Mouse (Mus musculus) forebrain, embryonic 13.5 days (tissue): ENCODE data around the gene Arhgef28. TPM values are rescaled to one million over a fixed set of nuclear protein-coding genes. Genes with fewer than 3 reads are reported as not detected.

Experiments used
- ATAC-seq: fragments of 200-750 bp; cut with Nextera tagmentation; 2 replicates; pipeline ENCODE4 v1.8.0; 2017
- H3K27ac ChIP-seq: fragments of 300-500 bp; sonication (generic); 2 replicates; pipeline ENCODE4 v1.5.1; 2015; ENCODE audit warnings: inconsistent platforms, mild to moderate bottlenecking, moderate library complexity
- H3K27me3 ChIP-seq: fragments of 300-500 bp; sonication (generic); 2 replicates; pipeline ENCODE4 v1.6.1; 2015; ENCODE audit warnings: mild to moderate bottlenecking, inconsistent platforms
- H3K36me3 ChIP-seq: fragments of 300-500 bp; sonication (generic); 2 replicates; pipeline ENCODE4 v1.6.1; 2015; ENCODE audit warnings: mild to moderate bottlenecking, inconsistent platforms; ENCODE audit not compliant: poor library complexity, severe bottlenecking
- H3K4me1 ChIP-seq: fragments of 300-500 bp; sonication (generic); 2 replicates; pipeline ENCODE4 v1.6.1; 2015; ENCODE audit warnings: inconsistent platforms
- H3K4me2 ChIP-seq: fragments of 300-500 bp; sonication (generic); 2 replicates; pipeline ENCODE4 v1.6.1; 2015; ENCODE audit warnings: inconsistent platforms, mild to moderate bottlenecking, moderate library complexity
- H3K4me3 ChIP-seq: fragments of 300-500 bp; sonication (generic); 2 replicates; pipeline ENCODE4 v1.5.1; 2015; ENCODE audit warnings: mild to moderate bottlenecking, inconsistent platforms
- H3K9ac ChIP-seq: fragments of 300-500 bp; sonication (generic); 2 replicates; pipeline ENCODE4 v1.6.1; 2015; ENCODE audit warnings: mild to moderate bottlenecking, inconsistent platforms
- H3K9me3 ChIP-seq: fragments of 300-500 bp; sonication (generic); replicated peaks from 2 replicates; pipeline ENCODE4 v1.6.1; 2016; ENCODE audit warnings: inconsistent platforms
- WGBS: fragments of 180-500 bp; shearing (Covaris S2); methylation state at CpG from one replicate; pipeline ENCODE4 v1.1.7; 2015; 5-methylcytosine and 5-hydroxymethylcytosine counted together
- polyA plus RNA-seq: library from polyadenylated mRNA; unstranded; fragments of >200 nt; fragmentation: Nextera tagmentation; extraction: Ambion mirVana; gene quantifications from 2 replicates; pipeline ENCODE4 v1.2.1, GENCODE M21; 2015

Gene Arhgef28
- polyA plus RNA-seq, 1 experiment from 2014 or later: 7.0 TPM

GRCm38 (mm10) chr13:97941099-97941498, 265.1 kb downstream of the Arhgef28 start:
- ATAC-seq: no peak
- H3K9ac ChIP-seq: no peak overlapping the region
- H3K27me3 ChIP-seq: no peaks in the 10 kb centered on the region
- no peaks in the 10 kb centered on the region for H3K9me3 ChIP-seq
- H3K4me2 ChIP-seq: no peak overlapping the region
- WGBS: 81% methylated on average over 6 of the region's 6 CpGs
- H3K4me1 ChIP-seq: peaks cover 8% of the 10 kb centered on the region
- no peak overlapping the region for H3K27ac ChIP-seq
- no peak overlapping the region for H3K4me3 ChIP-seq
- no peaks in the 10 kb centered on the region for H3K36me3 ChIP-seq

GRCm38 (mm10) chr13:97939433-97940160, 266.6 kb downstream of the Arhgef28 start:
- H3K9ac ChIP-seq: no peak overlapping the region
- no peaks in the 10 kb centered on the region for H3K9me3 ChIP-seq
- peaks cover 8% of the 10 kb centered on the region for H3K4me1 ChIP-seq
- H3K4me2 ChIP-seq: no peak overlapping the region
- ATAC-seq: 0 out of 2 replicates have a peak, but pooled peaks have one; percentile 11
- WGBS: 66% methylated on average over 15 of the region's 15 CpGs
- H3K36me3 ChIP-seq: no peaks in the 10 kb centered on the region
- no peak overlapping the region for H3K27ac ChIP-seq
- H3K27me3 ChIP-seq: no peaks in the 10 kb centered on the region
- no peak overlapping the region for H3K4me3 ChIP-seq

GRCm38 (mm10) chr13:97938596-97939297, 267.5 kb downstream of the Arhgef28 start:
- ATAC-seq: peak; percentile 90
- 34% methylated on average over 18 of the region's 18 CpGs for WGBS
- H3K27ac ChIP-seq: no peak overlapping the region

GRCm38 (mm10) chr13:97937919-97938318, 268.3 kb downstream of the Arhgef28 start:
- 17% methylated on average over 7 of the region's 7 CpGs for WGBS
- 0 out of 2 replicates have a peak, but pooled peaks have one; percentile 25 for ATAC-seq

More at GRCm38 (mm10) chr13:97938596-97939297, 267.5 kb downstream of the Arhgef28 start:
- Histone ChIP-seq H3K9me3 (no peaks in the 10 kb centered on the region), H3K4me1 (peaks cover 8% of the 10 kb centered on the region), H3K9ac (no peak overlapping the region), H3K4me2 (0 out of 2 replicates have a peak overlapping the region, but pooled peaks have one; percentile 16), H3K4me3 (no peak overlapping the region), H3K36me3 (no peaks in the 10 kb centered on the region), H3K27me3 (no peaks in the 10 kb centered on the region)

DNA sequence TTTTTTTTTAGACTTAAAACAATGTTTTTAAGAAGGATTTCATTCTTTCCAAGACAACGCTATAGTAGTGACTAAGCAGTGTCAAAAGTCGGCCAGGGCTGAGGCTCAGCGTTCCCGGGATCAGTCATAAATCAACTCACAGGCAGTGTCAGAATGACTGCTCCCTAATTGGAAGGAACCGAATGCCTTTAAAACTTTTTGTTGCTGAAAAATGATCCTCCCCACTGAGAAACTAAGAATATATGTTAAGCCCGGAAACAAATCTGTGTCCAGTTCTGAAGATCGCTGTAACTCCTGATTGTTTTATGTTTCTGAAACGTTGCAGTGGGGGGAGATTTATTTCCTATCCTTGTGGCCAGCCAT, 278.1 kb downstream of the Arhgef28 start:
- Histone ChIP-seq H3K27me3 (no peaks in the 10 kb centered on the region), H3K4me2 (no peak overlapping the region), H3K36me3 (no peaks in the 10 kb centered on the region; the same call in 1 of the 2 replicates), H3K27ac (no peak overlapping the region), H3K9me3 (no peaks in the 10 kb centered on the region), H3K9ac (no peak overlapping the region), H3K4me1 (peaks cover 12% of the 10 kb centered on the region), H3K4me3 (no peak overlapping the region)
- ATAC-seq: no peak
- 42% methylated on average over 8 of the region's 8 CpGs for WGBS

More at GRCm38 (mm10) chr13:97937919-97938318, 268.3 kb downstream of the Arhgef28 start:
- Histone ChIP-seq H3K4me3 (no peak overlapping the region), H3K9ac (no peak overlapping the region), H3K27ac (no peak overlapping the region), H3K4me1 (peaks cover 8% of the 10 kb centered on the region), H3K27me3 (no peaks in the 10 kb centered on the region), H3K36me3 (no peaks in the 10 kb centered on the region), H3K4me2 (no peak overlapping the region), H3K9me3 (no peaks in the 10 kb centered on the region)

DNA sequence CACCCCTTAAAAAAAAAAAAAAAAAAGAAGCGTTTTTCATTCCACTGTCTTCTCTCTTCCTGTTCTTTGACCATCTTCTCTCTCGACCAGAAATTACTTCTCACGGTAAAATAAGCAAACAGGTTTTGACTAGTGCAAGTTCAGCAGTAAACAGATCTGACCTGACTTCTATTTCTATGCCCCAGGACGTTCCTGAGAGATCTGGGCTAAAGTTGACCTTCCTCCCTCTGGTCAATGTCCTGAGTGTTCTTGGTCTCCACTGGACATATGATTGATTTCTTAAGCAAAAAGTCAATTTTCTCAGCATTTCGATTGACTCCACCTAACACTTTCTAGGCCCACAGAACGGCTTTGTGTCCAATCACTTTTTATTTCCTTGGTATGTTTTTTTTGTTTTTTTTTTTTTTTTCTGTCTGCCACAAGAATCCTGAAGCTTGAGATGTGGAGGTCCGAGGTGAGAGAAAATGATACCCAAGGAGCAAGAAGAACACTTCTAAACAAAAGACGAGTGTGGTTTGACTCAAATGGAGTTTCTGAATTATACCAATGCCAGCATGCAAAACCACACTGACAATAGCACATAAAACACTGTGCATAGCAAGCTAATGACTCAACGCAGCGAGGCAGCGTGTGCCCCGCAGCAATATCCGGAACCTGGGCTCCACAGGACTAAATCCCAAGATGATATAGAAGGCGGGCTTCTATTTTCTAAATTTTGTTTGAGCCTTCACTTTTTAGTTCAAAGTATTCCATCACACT, 278.7 kb downstream of the Arhgef28 start:
- Histone ChIP-seq H3K4me1 (peaks cover 12% of the 10 kb centered on the region), H3K27me3 (no peaks in the 10 kb centered on the region), H3K4me3 (no peak overlapping the region), H3K36me3 (no peaks in the 10 kb centered on the region; the same call in 1 of the 2 replicates), H3K27ac (no peak overlapping the region), H3K9ac (no peak overlapping the region), H3K9me3 (no peaks in the 10 kb centered on the region), H3K4me2 (no peak overlapping the region)
- no peak for ATAC-seq
- 59% methylated on average over 14 of the region's 14 CpGs for WGBS

GRCm38 (mm10) chr13:97926371-97926770, 279.9 kb downstream of the Arhgef28 start:
- no peak for ATAC-seq
- 92% methylated on average over 10 of the region's 10 CpGs for WGBS

GRCm38 (mm10) chr13:97923009-97923408, 283.2 kb downstream of the Arhgef28 start:
- Histone ChIP-seq H3K27me3 (no peaks in the 10 kb centered on the region), H3K27ac (no peak overlapping the region), H3K9me3 (no peaks in the 10 kb centered on the region), H3K36me3 (no peaks in the 10 kb centered on the region), H3K4me3 (no peak overlapping the region), H3K9ac (no peak overlapping the region), H3K4me1 (peaks cover 15% of the 10 kb centered on the region), H3K4me2 (no peak overlapping the region)
- ATAC-seq: no peak
- WGBS: 92% methylated on average over 5 of the region's 5 CpGs

More at GRCm38 (mm10) chr13:97926371-97926770, 279.9 kb downstream of the Arhgef28 start:
- H3K27ac ChIP-seq: no peak overlapping the region
- H3K4me3 ChIP-seq: no peak overlapping the region
- H3K4me2 ChIP-seq: no peak overlapping the region
- H3K27me3 ChIP-seq: no peaks in the 10 kb centered on the region
- no peaks in the 10 kb centered on the region; the same call in 1 of the 2 replicates for H3K36me3 ChIP-seq
- peaks cover 12% of the 10 kb centered on the region for H3K4me1 ChIP-seq
- H3K9me3 ChIP-seq: no peaks in the 10 kb centered on the region
- H3K9ac ChIP-seq: no peak overlapping the region

DNA sequence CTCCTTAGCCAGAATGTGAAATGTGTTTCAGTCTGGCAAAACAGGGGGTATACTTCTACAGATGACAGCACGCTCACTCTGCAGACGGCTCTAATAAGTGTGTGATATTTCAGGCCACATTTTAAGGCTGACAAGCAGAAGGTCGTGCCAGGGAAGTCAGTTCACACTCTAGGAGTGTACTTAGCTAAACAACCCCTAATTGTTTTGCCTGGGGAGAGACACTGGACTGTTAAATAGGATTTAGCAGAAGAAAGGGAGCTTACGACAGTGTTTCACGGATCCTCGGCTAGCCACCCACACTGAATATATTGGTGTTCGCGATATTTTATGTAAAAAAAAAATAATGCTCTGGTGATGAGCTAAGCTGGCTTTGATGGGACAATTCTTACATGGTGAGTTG, 286.6 kb downstream of the Arhgef28 start:
- WGBS: 8% methylated on average over 8 of the region's 8 CpGs
- no peaks in the 10 kb centered on the region for H3K9me3 ChIP-seq
- H3K9ac ChIP-seq: no peak overlapping the region
- no peaks in the 10 kb centered on the region for H3K36me3 ChIP-seq
- no peaks in the 10 kb centered on the region for H3K27me3 ChIP-seq
- 0 out of 2 replicates have a peak, but pooled peaks have one; percentile 4 for ATAC-seq
- no peak overlapping the region for H3K4me3 ChIP-seq
- H3K4me1 ChIP-seq: peaks cover 18% of the 10 kb centered on the region
- no peak overlapping the region for H3K4me2 ChIP-seq
- H3K27ac ChIP-seq: peak overlapping the region; percentile 33

- peak overlapping the region; percentile 20 for H3K27ac ChIP-seq
- H3K4me1 ChIP-seq: peaks cover 18% of the 10 kb centered on the region
- H3K4me3 ChIP-seq: no peak overlapping the region
- WGBS: 62% methylated on average over 12 of the region's 12 CpGs
- H3K27me3 ChIP-seq: no peaks in the 10 kb centered on the region
- H3K36me3 ChIP-seq: no peaks in the 10 kb centered on the region
- H3K9ac ChIP-seq: no peak overlapping the region
- no peaks in the 10 kb centered on the region for H3K9me3 ChIP-seq
- ATAC-seq: peak; percentile 57; the same call in 1 of the 2 replicates
- no peak overlapping the region for H3K4me2 ChIP-seq
Observed at GRCm38 (mm10) chr13:97918117-97918900, 287.9 kb downstream of the Arhgef28 start.

- 12% methylated on average over 10 of the region's 10 CpGs for WGBS
- peak; percentile 45; the same call in 1 of the 2 replicates for ATAC-seq
Observed at GRCm38 (mm10) chr13:97911013-97911412, 295.2 kb downstream of the Arhgef28 start.

More at GRCm38 (mm10) chr13:97911013-97911412, 295.2 kb downstream of the Arhgef28 start:
- Histone ChIP-seq H3K27ac (peak overlapping the region; percentile 32; the same call in 1 of the 2 replicates), H3K4me3 (no peak overlapping the region), H3K9ac (no peak overlapping the region), H3K36me3 (no peaks in the 10 kb centered on the region), H3K4me2 (0 out of 2 replicates have a peak overlapping the region, but pooled peaks have one; percentile 8), H3K9me3 (no peaks in the 10 kb centered on the region), H3K4me1 (peaks cover 12% of the 10 kb centered on the region), H3K27me3 (no peaks in the 10 kb centered on the region)
